Mouse (Mus musculus) 416B (cell line): ENCODE data around the gene Map4k5.

Experiments
- DNase-seq: peaks from one replicate; pipeline ENCODE4 v3.0.0; 2011; ENCODE audit warnings: low read depth

Map4k5 gene

GRCm38 (mm10) chr12:69892371-69893251 is at the start of gene Map4k5, which contains the start of gene Atl1:
TSS of gene Map4k5 (minus strand) at chr12:69893200.
TSS of gene Atl1 (plus strand) at chr12:69892614.
- peak; percentile 78 for DNase-seq

- DNase-seq, result no peak
These were observed 48.8 kb upstream of the Map4k5 start for GRCm38 (mm10) chr12:69941655-69942329.

DNA sequence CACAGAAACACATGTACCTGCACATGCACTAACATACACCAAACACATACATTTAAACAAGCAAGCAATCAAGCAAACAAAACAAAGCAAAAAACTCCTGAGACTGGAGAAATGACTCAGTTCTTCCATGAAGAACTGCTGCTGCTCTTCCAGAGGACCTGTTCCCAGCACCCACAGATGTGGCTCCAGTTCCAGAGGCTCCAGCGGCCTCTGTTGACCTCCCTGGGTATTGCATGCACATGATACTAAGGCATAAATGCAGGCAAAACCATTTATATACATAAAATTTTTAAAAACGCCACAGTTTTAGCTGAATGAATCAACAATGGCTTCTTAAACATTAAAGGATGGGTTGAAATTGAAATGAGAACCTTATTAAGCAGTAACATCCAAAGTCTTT is 46.3 kb upstream of the Map4k5 start:
- DNase-seq, result peak; percentile 46

DNA sequence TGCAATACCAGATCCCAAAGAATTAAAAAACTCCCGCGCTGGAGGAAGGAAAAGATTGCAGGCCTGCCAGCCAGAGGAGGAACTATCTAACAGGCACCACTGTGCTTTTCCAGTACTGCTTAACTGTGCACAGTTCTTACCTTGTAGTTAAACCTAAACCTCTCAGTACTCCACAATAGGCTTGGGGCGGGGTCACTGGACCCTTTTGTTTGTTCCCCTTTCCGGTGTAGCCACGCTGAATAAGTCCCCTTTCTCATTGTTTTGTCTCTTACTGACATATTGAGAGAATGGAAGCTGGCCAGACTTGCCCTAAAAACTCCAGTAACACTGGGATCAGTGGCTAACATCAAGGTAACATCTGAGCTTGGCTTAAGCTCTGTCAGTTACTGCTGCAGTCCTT is 44.7 kb upstream of the Map4k5 start:
- DNase-seq, result no peak

- DNase-seq, result peak; percentile 28
These were observed 33.7 kb upstream of the Map4k5 start for GRCm38 (mm10) chr12:69926716-69927115.

DNA sequence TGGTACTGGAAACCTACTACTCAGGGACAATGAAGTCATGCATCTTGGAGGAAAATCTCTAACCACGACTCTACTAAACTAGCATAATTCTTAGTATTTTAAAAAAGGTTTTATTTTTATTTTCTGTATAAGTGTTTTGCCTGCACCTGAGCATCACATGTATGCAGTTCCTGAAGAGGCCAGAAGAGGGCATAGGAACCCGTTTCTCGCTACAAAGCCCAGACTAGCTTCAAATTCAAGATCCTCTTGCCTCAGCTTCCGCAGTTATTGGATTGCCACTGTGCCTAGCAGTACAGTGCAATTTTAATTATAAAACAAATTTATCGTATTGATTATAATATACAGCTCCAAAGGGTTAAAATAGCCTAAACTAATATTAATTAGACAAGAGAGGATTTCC is 31.0 kb upstream of the Map4k5 start:
- DNase-seq, result peak; percentile 73

DNA sequence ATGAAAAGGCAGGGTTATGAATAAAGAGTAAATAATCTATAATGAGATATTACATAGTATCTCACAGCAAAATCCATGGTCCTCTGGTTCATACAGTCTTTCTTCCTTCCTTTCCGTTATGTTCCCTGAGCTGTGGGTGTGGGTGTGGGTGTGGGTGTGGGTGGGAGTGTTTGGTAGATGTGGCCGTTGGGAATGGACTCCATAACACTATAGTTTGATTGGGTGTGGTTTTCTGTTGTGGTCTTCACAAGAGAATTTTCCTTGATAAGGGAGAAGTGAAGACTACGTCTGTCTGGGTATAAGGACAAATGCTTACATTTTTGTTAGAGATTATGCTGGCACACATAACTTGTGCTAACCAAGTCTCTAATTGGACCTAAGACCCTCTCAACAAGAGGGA is 30.6 kb upstream of the Map4k5 start:
- DNase-seq, result no peak

DNA sequence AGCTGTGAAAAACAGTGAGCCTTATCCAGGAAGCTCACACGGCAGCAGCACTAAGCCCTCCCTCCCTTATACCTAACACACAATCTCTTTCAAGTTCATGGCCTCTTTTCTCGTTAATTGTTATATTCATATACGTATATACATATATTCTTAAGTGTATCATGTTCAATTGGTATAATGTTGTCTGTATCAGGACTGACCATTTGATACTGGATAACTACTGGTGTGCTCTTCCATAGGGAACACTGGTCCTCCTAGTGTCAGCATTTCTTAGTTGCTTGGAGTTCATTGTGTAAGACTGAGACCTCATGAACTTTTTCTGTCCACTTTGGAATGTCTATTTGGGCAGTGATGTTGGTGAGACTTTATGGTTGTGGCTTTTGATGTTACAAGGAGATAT is 30.1 kb upstream of the Map4k5 start:
- no peak for DNase-seq

DNA sequence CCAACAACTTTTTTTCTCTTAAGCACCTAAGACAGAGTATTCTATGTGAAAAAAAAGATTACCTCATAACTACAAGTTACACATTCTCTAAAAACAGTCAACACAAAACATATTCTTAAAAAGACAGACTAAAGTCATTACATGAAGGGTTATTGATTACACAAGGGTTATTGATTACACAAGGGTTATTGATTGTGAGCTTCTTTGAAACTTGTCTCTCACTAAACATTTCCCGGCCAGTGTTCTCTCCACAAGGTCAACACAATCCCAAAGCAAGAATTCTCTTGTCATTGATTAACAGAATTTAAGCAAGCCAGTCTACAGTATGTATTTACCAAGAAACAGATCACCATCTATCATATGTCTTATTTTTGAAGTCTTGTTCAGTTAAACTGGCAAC is 29.1 kb upstream of the Map4k5 start:
- no peak for DNase-seq

DNA sequence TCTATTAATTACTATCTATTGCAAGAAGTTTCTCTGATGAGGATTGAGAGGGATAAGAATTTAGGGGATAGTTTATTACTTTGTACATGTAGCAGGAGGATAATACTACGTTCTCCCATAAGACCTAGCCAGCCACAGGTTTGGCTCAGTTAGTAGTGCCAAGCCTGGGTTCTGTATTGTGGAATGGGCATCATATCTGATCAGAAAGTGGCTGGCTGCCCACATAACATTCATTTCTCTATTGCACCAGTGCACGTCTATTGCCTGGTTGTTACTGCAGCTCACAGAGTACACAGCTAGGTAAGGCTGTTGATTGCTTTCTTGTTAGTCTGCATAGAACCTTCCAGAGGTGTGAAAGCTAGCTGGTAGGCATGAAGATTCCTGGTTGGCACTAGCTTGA is 24.9 kb upstream of the Map4k5 start:
- no peak for DNase-seq

DNA sequence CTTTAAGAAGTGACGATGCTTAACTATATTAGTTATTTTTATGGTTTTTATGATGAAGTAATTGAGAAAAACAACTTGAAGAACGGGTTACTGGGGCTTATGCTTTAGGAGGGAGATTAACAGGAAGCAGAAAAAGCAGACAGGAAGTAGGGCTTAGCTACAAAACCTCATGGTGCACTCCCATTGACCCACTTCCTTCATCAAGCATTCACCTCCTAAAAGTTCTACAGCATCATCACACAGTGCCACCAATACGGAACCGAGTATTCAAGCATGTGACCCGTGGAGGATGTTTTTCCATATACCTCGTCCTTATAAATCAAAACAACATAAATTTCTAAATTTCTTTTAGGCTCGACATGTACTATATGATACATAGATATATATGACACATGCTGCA is 19.7 kb upstream of the Map4k5 start:
- DNase-seq, result no peak

- DNase-seq, result no peak
These were observed 18.9 kb upstream of the Map4k5 start for GRCm38 (mm10) chr12:69911906-69912305.

DNA sequence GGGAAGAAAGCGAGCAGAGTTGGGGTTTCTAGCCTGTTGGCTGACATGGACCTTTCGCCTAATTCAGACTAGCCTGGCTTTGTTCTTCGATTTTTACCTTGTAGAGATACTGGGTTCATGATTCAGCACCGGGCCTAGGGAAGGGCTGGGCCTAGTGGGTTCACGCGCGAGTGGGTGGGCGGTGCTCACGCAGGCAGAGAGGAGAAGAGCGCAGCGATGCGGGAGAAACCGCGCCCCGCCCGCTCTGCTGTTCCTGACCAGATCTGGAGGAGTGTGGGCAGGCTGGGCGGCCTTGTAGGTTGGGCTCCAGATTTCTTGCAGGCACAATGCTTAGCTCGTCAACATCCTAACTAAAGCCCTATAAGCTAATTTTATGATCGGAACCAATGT is 15.5 kb upstream of the Map4k5 start:
- DNase-seq, result no peak

DNA sequence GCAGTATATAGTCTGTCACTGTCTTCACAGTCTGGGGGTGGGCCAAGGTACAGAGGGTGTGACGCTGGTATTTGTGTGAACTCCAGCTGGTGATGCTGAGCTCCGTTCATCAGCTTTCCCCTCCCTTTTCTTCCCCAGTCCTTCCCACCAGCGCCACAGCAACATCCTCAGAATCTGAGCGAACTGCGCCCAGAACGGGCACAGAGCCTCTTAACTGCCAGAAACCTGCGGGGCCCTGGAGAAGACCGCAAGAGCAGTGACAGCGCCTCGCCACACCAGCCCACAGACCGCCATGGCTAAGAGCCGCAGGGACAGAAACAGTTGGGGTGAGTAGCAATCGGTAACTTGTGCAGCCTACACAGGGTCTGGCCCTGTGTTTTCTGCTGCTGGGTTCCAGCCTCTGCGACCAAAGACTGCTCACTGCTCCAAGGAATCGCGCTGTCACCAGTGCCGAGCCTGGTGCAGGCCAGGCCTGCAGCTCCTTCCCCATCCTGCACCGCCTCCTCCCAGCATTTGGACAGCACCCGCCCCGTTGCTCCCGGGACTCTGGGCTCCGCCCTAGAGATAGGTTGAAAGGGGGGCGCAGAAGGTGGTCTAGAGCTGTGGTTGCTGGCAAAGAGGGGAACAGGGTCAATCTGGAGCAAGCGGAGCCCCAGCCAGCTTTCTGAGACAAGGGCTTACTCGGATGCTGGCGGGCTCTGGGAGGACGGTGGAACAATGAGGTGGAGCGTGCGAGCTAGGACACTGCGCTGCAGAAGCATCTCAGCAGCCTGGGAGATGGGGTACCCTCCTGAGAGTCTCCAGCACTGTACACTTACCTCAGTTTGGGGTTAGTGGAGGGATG is 14.9 kb upstream of the Map4k5 start:
- no peak for DNase-seq

DNA sequence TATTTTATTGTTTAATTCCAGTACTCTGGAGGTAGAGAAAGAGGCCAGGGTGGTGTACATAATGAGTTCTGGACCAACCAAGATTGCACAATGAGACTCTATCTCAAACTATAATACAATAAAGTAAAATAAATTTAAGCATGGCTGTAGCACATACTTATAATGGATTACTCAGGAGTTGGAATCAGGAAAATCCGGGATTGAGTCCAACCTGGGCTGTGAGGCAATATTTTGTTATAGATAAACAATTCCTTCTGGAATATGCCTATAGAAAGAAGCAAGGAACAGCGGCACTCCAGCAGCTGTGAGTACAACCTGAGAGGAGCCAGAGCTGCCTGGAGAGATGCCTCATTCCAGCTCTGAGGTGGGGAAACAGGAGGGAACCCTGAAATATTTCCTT is 12.0 kb upstream of the Map4k5 start:
- DNase-seq, result no peak

- DNase-seq, result no peak
These were observed 5.1 kb upstream of the Map4k5 start for GRCm38 (mm10) chr12:69898119-69898518.

DNA sequence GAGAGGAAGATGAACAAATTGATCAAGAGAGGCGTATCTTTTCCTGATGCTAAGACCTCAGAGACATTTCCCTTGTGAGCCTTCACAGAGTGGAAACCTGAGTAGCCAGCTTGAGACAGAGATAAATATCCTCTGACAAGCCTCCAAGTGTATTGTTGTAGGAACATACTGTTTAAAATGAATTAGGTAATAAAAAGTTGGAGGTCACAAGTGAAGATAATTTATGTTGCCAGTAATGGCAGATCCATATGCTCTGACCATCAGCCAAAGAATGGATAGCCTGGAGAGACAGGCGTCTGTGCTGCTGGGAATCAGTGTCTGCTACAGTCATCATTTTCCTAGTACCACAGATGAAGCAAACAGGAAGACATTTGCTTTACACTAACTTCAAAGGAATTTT is 2.0 kb upstream of the Map4k5 start:
- no peak for DNase-seq

GRCm38 (mm10) chr12:69893927-69894326 is 927 bp upstream of the Map4k5 start:
- DNase-seq, result no peak

DNA sequence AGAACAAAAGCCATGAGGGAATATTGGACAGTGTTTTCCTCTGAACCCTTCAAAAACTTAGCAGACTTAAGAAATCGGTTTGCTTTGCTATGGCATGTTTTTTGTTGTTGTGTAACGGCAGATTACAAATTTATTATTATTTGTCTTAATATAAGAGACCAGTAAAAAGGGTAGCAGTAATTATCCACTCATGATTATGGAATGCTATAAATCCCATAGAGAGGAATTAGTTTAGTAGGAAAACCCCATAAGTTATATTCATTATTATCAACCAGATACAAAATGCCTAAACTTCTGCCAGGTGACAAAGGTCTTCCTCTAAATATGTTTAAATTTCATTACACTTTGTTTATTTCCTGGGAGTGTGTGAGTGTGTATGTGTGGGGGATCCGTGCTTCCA is 1.3 kb downstream of the Map4k5 start:
- no peak for DNase-seq

- no peak for DNase-seq
These were observed 2.5 kb downstream of the Map4k5 start for GRCm38 (mm10) chr12:69890476-69890875.

DNA sequence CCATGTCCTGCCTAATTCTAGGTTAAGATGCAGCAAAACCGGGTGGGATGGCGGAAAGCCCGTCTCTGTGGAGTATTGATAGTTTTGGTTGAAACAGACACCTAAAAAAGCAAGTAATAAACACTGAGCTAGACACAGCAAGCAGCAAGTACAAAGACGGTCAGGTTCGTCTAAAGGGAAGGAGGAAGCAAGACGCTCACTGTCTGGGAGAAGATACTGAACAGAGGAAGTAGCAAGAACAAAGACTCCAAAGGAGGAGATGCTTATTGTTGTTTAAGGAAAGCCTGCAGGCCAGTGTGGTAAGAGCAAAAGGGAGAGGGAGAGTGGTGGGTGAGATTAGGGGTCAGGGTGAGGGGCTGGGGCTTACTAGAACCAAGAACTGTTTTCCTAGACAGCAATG is 2.9 kb downstream of the Map4k5 start:
- no peak for DNase-seq

- no peak for DNase-seq
These were observed 4.7 kb downstream of the Map4k5 start for GRCm38 (mm10) chr12:69888345-69888744.

DNA sequence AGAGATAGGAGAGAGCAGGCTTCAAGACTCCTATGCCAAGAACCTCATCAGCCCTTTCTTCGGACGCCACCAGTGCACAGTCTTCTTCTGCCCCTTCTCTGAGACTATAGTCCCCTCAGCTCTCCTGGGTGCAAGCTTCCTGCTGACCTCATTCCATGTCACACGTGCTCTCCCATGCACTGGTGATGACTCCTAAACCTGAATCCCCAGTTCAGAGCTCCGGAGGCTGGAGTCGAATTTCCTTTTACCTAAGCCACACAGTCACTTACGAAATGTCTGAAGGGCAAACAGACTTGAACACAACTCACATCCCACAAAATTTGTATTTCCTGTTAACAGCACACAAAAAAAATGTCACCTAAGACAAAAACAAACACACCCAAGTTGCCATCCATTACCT is 5.2 kb downstream of the Map4k5 start:
- peak; percentile 51 for DNase-seq
